Mouse (Mus musculus) lung, adult 18-20 months (tissue): ENCODE measurements around the gene Atg9b.
"Not testable (repeated sequence)": the region's sequence is repeated elsewhere in the genome, so short reads cannot be mapped to it uniquely, and the experiment has no call there.

ENCODE experiments used
- DNase-seq, 2 experiments: peaks; one replicate each; pipeline ENCODE4 v3.0.0; 2022; ENCODE audit warnings: mixed read lengths in 2 of 2

Gene Atg9b

GRCm38 (mm10) chr5:24404594-24405360 lies 12.8 kb upstream of the Atg9b start:
- no peak for DNase-seq

- DNase-seq, result no peak
These were observed 10.0 kb upstream of the Atg9b start for GRCm38 (mm10) chr5:24401969-24402368.

GRCm38 (mm10) chr5:24400911-24401605 lies 9.1 kb upstream of the Atg9b start:
- no peak for DNase-seq

GRCm38 (mm10) chr5:24400362-24400761 lies 8.4 kb upstream of the Atg9b start:
- no peak for DNase-seq

- no peak for DNase-seq
These were observed 7.7 kb upstream of the Atg9b start for GRCm38 (mm10) chr5:24399686-24400085.

GRCm38 (mm10) chr5:24396254-24396653 lies 4.3 kb upstream of the Atg9b start:
- DNase-seq, result not testable (repeated sequence)

GRCm38 (mm10) chr5:24394165-24394894 lies 2.4 kb upstream of the Atg9b start:
- peak; percentile 96 to 98 for DNase-seq

GRCm38 (mm10) chr5:24393392-24393997 lies 1.6 kb upstream of the Atg9b start, which contains the start of gene Abcb8:
Gene Abcb8 (plus strand): TSS chr5:24393663.
- peak; percentile 84 to 91 for DNase-seq

GRCm38 (mm10) chr5:24392724-24393123 lies 781 bp upstream of the Atg9b start:
- DNase-seq, result no peak

- no peak for DNase-seq
These were observed 2.3 kb downstream of the Atg9b start for GRCm38 (mm10) chr5:24389658-24390020.

GRCm38 (mm10) chr5:24389011-24389657 lies 2.8 kb downstream of the Atg9b start:
- DNase-seq, result no peak

- no peak for DNase-seq
These were observed 3.6 kb downstream of the Atg9b start for GRCm38 (mm10) chr5:24388246-24388915.

- peak; percentile 54 to 72 for DNase-seq
These were observed 4.4 kb downstream of the Atg9b start for GRCm38 (mm10) chr5:24387264-24388241.

- no peak for DNase-seq
These were observed 5.9 kb downstream of the Atg9b start for GRCm38 (mm10) chr5:24385887-24386550.

GRCm38 (mm10) chr5:24385374-24385773 lies 6.6 kb downstream of the Atg9b start:
- DNase-seq, result no peak

GRCm38 (mm10) chr5:24384407-24384806 lies 7.5 kb downstream of the Atg9b start:
- DNase-seq, result peak; percentile 43 to 46

GRCm38 (mm10) chr5:24383026-24383859 lies 8.7 kb downstream of the Atg9b start:
- peak; percentile 91 to 95 for DNase-seq

GRCm38 (mm10) chr5:24381988-24382387 lies 10.0 kb downstream of the Atg9b start:
- no peak for DNase-seq

- no peak for DNase-seq
These were observed 10.5 kb downstream of the Atg9b start for GRCm38 (mm10) chr5:24381486-24381885.
